Mouse (Mus musculus) heart, adult 8-10 months (tissue): ENCODE data around the gene Sde2. TPM values are rescaled to one million over a fixed set of nuclear protein-coding genes. Genes with fewer than 3 reads are reported as not detected.
A peak's percentile ranks its signal among the peaks of the same experiment; 100 is the strongest.

Experiments used
- DNase-seq: peaks from one replicate; pipeline ENCODE4 v3.0.0; 2022; ENCODE audit warnings: low spot score
- total RNA-seq, 4 experiments: library from RNA; stranded (reverse); gene quantifications; 2 replicates each; pipeline ENCODE4 v1.2.4; 2022

Gene Sde2
- 10 to 100 TPM; 10.1 to 12.9 (median 11.0) TPM for total RNA-seq

DNA sequence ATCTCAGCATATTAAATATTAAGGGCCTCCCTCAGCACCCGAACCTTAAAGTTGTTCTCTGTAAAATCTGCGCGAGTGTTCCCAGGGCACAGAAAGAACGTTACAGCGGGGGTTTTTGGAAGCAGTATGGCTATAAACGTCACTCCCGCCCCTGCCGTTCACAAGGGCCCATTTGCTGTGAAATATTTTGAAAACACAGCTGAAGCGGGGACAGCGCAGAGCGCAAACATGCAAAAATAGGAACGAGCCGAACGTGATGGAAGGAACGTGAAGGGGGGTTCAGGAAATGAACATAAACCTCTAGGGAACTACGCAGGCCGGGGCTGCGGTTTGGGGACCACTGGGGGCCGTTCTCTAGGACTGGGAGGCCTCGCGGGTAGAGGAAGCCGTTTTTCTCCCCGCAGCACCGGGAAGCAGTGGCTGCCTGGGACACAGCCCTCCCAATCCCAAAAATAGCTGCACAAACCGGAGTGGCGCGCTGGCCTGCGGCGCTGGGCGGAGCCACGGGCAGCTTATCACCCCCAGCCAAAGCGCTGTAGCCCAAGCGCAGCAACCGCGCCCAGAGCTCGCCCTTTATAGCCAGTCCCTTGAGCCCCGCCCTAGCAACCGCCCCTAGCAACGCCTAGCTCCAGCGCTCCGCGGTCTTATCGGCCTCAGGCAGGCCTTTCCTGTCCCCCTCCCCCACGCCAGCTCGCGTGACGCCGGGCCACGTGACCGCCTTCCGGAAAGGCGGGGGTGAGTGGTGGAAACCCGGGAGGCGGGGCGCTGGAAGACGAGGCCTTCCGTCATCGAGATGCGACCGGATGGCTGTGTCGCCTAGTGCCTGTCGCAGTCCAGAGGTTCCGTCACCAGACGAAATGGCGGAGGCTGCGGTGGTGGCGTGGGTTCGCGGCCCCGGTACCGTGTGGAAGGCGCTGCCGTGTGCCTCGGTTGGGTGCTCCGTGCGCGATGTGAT is at the start of gene Sde2:
Gene Sde2, plus strand, starts transcription at position 812 of the 955 bp plus-strand sequence.
- peak; percentile 100 for DNase-seq

- no peak for DNase-seq
These were observed 49.4 kb upstream of the Sde2 start for GRCm38 (mm10) chr1:180801466-180801994.

DNA sequence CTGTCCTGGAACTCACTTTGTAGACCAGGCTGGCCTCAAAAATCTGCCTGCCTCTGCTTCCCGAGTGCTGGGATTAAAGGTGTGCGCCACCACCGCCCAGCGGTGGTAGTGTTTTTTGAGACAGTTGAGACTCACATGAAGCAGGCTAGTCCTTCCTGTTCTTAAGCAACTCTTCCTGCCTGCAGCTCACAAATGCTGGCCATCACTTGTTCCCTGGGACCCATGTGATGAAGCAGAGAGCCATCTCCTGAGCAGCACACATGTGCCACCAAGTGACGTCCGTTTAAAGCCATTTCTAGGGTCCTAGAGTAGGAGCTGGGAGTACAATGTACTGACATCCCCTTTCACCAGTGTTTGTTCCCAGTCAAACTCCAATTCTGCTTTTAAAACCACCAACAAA is 47.0 kb upstream of the Sde2 start:
- DNase-seq = no peak

DNA sequence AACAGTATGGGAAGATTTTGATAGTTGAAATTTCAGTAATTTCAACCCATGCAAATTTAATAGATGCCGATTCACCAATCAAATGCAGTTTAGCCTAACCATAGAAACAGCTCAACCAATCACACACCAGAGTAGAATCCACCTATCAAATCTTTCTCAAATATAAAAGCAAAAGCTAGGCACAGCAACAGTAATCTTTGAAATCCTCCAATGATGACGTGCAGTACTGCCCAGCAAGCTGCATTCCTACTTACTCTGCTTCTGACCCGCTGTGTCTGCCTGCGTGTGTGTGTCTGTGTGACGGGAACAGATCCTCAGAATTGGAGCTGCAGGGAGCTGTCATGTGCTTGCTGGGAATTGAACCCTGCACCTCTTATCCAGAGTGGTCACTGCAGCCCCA is 42.1 kb upstream of the Sde2 start:
- DNase-seq = no peak

DNA sequence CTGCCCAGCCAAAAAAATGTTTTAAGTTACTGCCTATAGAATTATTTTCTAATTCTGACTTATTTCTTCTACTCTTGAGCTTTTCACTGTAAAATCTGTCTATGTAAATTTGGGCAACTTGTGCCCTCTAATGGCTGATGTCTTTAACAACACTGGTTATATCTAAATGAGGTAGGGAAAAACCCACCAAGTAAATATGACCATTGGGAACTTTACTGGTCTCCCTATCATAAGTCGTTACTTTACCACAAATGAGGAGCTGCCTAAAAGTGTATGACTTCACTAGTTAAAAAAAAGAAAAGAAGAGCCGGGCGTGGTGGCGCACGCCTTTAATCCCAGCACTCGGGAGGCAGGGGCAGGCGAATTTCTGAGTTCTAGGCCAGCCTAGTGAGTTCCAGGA is 40.0 kb upstream of the Sde2 start:
- DNase-seq = peak; percentile 31

DNA sequence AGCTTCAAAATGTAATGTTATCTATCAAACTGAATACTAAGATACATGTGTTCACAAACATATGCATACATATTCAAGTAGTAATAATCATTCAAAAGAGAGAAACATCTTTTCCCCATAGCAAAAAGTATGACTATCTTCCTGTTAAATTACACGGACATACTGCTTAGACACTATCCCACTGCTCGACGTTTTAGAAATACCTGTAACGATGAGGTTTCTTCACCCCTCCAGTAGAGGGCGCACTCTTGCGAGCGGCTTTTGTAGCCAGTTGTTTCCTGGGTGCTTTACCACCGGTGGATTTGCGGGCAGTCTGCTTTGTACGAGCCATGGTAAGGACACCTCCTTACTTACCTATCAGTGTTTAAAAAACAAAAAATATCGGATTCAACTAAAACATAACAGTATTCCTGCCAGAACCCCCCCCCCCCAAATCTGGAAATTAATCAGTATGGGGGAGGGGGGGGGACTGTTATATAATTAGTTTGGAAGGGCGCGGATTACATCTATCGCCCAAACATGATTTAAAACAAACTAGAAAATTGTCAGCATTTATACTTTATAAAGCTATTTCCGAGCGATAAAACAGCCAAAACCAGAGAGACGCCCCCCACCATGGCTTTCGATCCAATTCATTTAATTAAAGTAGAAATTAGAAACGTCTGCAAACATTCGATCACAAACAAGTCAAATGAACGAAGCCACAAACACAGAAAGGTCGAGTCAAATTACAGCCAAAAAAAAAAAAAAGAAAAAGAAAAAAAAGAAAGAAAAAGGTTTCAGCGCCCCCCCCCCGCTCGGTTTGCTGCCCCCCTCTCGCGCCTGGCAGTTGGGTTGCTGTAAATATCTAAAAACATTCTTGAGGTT is 39.1 kb upstream of the Sde2 start:
- no peak for DNase-seq

DNA sequence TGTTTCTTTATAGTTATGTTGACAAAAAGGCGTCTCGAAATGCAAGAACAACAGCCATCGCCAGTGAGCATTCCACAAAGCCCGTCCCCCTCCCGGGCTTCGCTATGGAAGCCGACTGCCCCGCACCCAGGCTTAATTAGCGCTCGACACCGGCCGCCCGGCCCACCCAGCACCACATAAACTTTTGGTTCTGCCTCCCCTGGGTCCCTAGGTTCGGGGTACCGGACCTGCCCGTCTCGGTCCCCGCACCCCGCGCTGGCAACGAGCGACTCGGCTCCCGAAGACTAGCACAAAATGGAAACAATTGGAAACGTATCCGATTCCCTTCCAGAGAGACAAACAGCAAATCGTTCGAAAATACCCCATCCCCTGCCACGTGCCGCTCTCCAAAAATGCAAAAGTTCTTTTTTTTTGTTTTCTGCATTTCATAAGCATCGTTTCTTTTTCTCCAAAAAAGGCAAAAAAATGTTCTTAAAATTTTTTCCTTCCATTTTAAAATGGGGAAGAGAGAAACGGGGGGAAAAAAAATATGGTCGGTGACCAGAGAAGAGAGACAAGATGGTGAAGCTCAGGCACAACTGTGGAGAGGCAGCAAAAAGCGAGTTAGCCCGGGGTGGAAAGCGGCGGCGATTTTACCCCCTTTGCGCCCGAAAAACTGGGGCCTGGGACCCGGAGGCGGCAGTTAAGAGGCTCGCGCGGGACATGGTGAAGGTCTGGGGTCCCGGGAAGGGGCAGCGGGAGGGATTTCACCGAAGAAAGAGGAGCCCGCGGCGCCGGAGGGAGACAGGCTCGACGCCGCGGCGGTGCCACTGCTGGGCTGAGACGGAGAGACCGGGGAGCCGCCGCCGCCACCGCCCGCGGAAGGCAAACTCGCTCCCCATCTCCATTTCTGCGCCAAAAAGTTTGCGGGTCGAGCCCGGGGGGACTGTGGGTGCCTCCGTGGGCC is 38.2 kb upstream of the Sde2 start:
- DNase-seq = peak; percentile 53

- peak; percentile 95 for DNase-seq
These were observed 37.5 kb upstream of the Sde2 start for GRCm38 (mm10) chr1:180813409-180813884.

DNA sequence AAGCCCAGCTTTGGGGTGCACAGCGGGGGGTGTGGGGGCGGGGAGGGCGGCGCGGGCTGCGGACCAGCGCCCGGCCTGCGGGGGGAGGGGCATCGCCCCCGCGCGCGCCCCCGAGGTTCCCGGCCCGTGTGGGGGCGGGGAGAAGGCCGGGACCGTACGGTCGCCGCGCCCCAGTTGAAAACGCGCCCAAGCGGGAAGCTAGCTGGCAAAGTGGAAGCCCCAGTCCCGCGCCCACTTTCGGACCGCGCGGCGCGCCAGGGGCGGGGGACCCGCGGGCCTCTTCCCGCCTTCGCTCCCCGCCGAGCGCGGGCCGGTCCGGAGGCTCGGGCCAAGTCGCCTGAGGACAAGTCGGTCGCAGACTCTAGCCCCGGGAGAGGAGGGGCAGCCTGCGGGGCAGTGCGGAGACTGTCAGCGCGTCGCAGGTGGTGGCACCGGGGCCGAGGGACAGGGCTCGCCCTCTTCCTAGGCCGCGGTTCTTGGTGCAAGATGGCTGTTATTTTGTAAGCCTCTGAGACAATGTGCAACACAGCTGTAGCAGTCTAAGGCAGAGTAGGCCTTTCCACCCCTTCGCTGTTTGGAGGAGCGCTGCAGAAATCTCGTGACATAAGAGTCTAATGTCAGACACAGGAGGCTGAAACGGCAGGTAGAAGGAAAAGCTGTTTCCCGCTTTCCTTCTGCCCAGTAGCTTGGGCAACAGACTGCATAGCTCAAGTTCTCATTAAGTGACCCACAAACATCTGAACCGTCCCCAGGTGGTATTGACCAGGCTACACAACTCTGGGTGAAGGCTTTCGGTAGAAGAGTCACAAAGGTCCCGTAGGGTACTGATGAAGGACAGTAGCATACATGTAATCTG is 36.8 kb upstream of the Sde2 start, which contains the start of gene H3f3a:
Gene H3f3a, minus strand, starts transcription at position 59 of the 856 bp plus-strand sequence.
- peak; percentile 85 for DNase-seq

DNA sequence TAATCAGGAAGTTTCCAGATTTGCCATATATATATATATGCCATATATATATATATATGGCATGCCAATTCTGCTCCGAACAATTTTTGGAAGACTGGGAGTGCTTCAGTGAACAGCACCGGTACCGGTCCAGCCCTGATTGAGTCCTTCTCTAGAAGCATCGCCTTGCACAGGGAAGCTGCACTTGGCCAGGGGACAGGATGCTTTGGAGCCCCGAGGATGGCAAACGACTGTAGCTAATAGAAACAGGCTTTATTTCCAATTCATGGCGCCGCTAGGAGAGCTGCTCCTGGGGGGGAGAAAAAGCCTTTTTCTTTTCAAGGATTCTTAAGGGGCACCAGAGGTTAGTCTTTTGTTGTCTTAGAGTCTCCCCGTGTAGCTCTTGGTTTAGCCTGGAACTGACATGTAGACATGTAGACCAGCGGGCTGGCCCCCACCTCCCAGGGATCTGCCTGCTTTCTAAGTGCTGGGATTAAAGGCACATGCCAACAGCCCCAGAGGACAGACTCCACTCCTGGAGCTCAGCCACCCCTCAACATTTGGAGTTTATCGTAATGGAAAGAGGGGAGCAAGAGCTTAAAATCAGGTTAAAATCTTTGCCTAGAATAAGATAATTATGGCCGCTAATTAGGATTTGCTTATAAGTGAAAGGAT is 35.4 kb upstream of the Sde2 start:
- no peak for DNase-seq

DNA sequence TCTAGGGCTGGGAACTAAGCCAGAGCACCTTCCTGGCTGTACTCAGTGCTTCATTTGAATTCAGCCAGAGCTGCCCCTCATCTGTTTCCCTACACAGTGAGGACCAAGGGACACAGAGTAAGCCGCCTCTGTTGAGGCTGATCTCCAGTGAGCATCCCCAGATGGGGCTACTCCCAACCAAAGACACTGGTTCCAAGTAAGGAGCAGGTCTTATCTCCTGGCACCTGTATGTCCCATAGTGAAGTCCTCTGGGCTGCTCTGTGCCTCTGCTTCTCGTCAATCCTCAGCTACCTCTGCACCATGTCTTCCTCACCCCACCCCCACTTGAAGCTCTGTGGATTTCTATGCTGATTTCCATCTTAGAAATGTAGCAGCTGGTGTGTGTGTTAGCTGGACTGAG is 32.9 kb upstream of the Sde2 start:
- no peak for DNase-seq

DNA sequence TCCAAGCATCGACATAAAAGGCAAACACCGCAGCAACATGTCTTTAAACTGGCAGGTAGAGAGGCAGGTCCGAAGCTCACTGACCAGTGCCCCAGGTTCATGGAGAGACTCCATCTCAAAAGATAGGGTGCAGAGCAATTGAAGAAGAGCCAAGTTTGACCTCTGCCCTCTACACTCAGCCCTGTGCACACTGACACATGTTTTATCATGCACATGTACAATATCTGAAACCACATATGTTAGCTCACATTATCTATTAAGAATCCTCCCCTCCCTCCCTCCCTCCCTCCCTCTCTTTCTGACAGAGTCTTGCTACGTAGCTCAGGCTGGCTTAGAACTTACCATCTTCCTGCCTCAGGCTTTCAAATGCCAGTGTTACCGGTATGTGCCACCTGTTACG is 29.8 kb upstream of the Sde2 start:
- DNase-seq = no peak

GRCm38 (mm10) chr1:180822276-180822675 is 28.7 kb upstream of the Sde2 start:
- DNase-seq = no peak

DNA sequence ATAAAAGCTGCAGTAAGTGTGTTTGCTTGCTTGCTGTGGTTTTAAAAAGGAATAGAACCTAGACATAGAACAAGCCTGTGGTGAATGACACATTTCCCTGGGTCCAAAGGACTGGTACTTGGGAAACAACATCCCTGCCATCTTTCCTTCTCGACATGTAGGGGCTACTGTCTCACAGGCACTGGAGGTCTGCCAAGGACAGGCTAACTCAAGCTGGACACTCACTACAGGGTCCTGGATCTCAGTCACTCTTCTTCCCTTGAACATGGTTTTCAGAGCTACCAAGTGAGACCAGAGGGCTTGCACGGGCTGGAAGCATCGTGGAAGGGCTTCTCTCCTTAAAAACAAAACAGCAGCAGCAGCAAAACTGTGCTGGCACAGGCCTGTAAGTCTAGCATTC is 27.2 kb upstream of the Sde2 start:
- no peak for DNase-seq

GRCm38 (mm10) chr1:180824721-180825120 is 26.2 kb upstream of the Sde2 start:
- peak; percentile 51 for DNase-seq

DNA sequence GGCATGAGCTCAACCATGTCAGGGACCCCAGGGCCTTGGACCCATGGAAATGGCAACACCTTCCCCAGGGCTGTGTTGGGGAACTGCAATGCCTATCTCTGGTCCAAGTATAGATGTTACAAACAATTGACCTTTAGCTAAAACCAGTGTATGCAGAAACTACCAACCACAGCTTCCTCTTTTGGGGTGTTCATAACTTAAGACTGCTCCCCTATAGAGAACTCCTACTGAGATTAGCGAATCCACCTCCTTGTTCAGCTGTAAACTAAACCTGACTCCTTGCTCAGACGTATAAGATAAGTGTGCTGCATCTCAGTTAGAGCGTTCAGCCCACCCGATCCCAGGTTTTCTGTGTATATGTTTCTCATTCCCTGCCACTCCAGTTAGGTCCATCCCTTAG is 24.3 kb upstream of the Sde2 start:
- DNase-seq = no peak

DNA sequence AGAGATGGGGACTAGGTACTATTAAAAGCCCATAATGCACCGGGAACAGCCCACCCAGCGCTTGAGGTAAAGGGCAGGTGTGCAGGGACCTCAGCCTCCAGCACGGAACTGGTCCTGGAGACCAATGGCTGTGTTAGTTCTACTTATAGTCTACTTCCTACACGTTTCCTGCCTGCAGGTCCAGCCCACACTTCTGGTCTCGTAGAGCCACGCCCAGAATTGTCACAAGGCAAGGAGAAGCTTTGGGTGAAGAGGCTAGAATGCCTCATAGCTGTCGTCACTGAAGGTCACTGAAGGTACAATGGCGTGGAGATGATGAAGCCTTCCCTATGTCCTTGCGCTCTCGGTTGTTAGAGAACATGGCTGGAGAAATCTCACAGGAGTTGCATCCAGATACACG is 21.2 kb upstream of the Sde2 start:
- no peak for DNase-seq

GRCm38 (mm10) chr1:180830175-180830574 is 20.8 kb upstream of the Sde2 start:
- no peak for DNase-seq

DNA sequence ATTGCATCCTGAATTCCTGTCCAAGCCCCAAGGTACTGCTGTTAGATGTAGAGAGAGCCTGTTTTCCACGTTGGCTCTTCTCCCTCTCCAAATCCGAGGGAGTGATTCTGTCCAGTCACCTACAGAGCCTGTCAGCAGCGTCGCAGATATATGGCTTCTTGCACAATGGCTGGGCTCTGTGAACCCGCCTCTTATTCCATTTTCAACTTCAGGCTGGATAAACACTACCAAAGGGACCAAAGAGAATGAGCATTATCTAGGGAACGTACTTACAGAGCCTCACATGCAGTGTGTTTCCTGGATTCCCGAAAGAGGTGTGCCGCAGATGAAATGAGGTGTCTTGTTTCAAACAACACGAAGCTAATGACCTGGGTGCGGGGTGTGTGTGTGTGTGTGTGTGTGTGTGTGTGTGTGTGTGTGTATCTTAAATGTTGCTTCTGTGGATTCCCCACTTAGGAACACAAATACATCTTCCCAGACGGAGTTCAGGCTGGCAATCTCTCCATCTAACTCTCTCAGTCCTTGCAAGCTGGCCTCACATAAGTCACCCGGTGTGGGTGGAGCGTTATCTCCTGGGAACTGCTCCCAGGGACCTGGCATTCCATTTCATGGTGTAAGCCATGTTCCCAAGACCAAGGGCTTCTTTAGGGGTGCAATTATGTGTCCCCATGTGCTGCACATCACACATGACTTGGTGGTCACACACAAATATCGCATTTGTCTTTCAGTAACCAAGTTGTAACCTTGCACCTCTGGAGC is 20.2 kb upstream of the Sde2 start:
- DNase-seq = no peak
